Mouse (Mus musculus) embryonic fibroblast, embryonic 13.5 days (primary cell): Measurements from ENCODE around the gene Dusp18.

ENCODE experiments used
- CTCF ChIP-seq: IDR thresholded peaks from 2 replicates; pipeline ENCODE4 v1.5.1; 2011; ENCODE audit warnings: mild to moderate bottlenecking, control low read depth, low read length, moderate library complexity, borderline replicate concordance; ENCODE audit not compliant: insufficient read depth
- POLR2A ChIP-seq: IDR thresholded peaks from 2 replicates; pipeline ENCODE4 v1.6.1; 2011; ENCODE audit warnings: low read depth, mild to moderate bottlenecking, control low read depth, low read length, moderate library complexity

DNA sequence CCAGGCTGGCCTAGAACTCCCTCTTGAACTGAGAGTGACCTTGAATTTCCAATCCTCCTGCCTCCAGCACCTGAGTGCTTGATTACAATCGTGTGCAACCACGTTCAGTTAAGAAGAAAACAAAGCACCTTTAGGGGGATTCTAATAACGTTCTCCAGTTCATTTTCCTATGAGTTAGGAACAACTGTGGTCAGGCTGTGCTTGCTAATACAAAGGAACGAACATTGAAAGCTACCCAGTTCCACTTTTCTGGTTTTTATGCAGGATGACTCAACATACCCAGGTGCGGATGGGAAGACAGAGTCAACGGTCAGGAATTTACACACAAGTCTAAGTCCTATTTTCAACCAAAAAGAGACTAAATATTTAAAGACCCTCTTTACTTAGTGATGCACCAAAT, 1.1 kb upstream of the Dusp18 start:
- no peak for TF ChIP-seq POLR2A
- TF ChIP-seq CTCF: no peak
